Mouse (Mus musculus): ENCODE results near the gene Drap1.

The Drap1 gene

GRCm38 (mm10) chr19:5424782-5425741 lies at the start of gene Drap1, which contains the start of gene AI837181:
Gene Drap1 (minus strand): TSS chr19:5424979.
Gene AI837181 (plus strand): TSS chr19:5425144.
- CTCF ChIA-PET, result interaction anchor here in 3 of 4 experiments (0.5 to 3.7 kb wide), 22 partner anchors 8 to 717 kb away, joined by 3 to 21 read pairs (median 4); partner anchors contain the start of genes Mus81 (in 2 of the 3), Arl2 (in 1 of the 3), Ccdc85b (in 1 of the 3) and Cst6 (in 1 of the 3)
- POLR2A ChIA-PET, result interaction anchor here (0.6 to 4.7 kb wide), 128 partner anchors 8 to 1038 kb away, joined by 3 to 99 read pairs (median 4); partner anchors contain the start of genes Cfl1 (in 4 of the 4), Banf1 (in 3 of the 4), Ccdc85b (in 3 of the 4) and Eif1ad (in 3 of the 4)

GRCm38 (mm10) chr19:5473720-5474119 lies 48.9 kb upstream of the Drap1 start, which contains the start of gene Efemp2:
Gene Efemp2 (plus strand): TSS chr19:5473954.
- ChIA-PET POLR2A (interaction anchor here (0.5 to 28.9 kb wide), 18 partner anchors 10 to 373 kb away, joined by 3 to 735 read pairs (median 6); partner anchors contain the start of genes Mus81 (in 4 of the 4), Cfl1 (in 3 of the 4), Ccdc85b (in 2 of the 4) and Fibp (in 2 of the 4)), CTCF (interaction anchor here (0.7 to 3.3 kb wide), 10 partner anchors 10 to 240 kb away, joined by 3 to 21 read pairs (median 8); partner anchors contain the start of genes Mus81 (in 3 of the 4), Ap5b1 (in 1 of the 4) and Ccdc85b (in 1 of the 4))

GRCm38 (mm10) chr19:5472857-5473256 lies 48.1 kb upstream of the Drap1 start:
- ChIA-PET POLR2A (interaction anchor here in 3 of 4 experiments (0.7 to 28.9 kb wide), 12 partner anchors 9 to 176 kb away, joined by 3 to 735 read pairs (median 6); partner anchors contain the start of genes Cfl1 (in 3 of the 3), Mus81 (in 3 of the 3), Fibp (in 2 of the 3) and Ccdc85b (in 1 of the 3)), CTCF (interaction anchor here (0.8 to 3.3 kb wide), 8 partner anchors 9 to 95 kb away, joined by 3 to 21 read pairs (median 6); partner anchors contain the start of genes Mus81 (in 2 of the 4), Ap5b1 (in 1 of the 4) and Ccdc85b (in 1 of the 4))

GRCm38 (mm10) chr19:5471846-5472245 lies 47.1 kb upstream of the Drap1 start:
- ChIA-PET CTCF (interaction anchor here in 3 of 4 experiments (0.7 to 1.9 kb wide), 6 partner anchors 8 to 316 kb away, joined by 3 to 7 read pairs (median 3); partner anchors contain the start of genes Fibp (in 1 of the 3) and Mus81 (in 1 of the 3)), POLR2A (interaction anchor here in 3 of 4 experiments (0.7 to 28.9 kb wide), 9 partner anchors 14 to 574 kb away, joined by 3 to 735 read pairs (median 4); partner anchors contain the start of genes Ccdc85b (in 2 of the 3), Cfl1 (in 2 of the 3) and Mus81 (in 2 of the 3))

- ChIA-PET POLR2A (interaction anchor here (0.6 to 28.9 kb wide), 26 partner anchors 8 to 1007 kb away, joined by 3 to 735 read pairs (median 4); partner anchors contain the start of genes Mus81 (in 4 of the 4), Ccdc85b (in 3 of the 4), Cfl1 (in 3 of the 4) and Drap1 (in 3 of the 4)), CTCF (interaction anchor here in 3 of 4 experiments (0.6 to 10.5 kb wide), 6 partner anchors 11 to 319 kb away, joined by 4 to 118 read pairs (median 6); partner anchors contain the start of genes Mus81 (in 2 of the 3), Ccdc85b (in 1 of the 3) and Cfl1 (in 1 of the 3))
Observed at GRCm38 (mm10) chr19:5468374-5468773, 43.6 kb upstream of the Drap1 start, which contains the start of gene Ctsw. Gene Ctsw (minus strand): TSS chr19:5468507.

GRCm38 (mm10) chr19:5466916-5467500 lies 42.2 kb upstream of the Drap1 start:
- POLR2A ChIA-PET, result interaction anchor here in 3 of 4 experiments (0.7 to 28.9 kb wide), 9 partner anchors 10 to 167 kb away, joined by 3 to 735 read pairs (median 8); partner anchors contain the start of genes Ccdc85b (in 2 of the 3), Cfl1 (in 2 of the 3), Mus81 (in 2 of the 3) and Drap1 (in 1 of the 3)
- CTCF ChIA-PET, result interaction anchor here in 1 of 4 experiments (0.6 to 10.5 kb wide), 3 partner anchors 10 to 320 kb away, joined by 3 to 118 read pairs (median 10); partner anchors contain the start of genes Ccdc85b, Cfl1 and Mus81

GRCm38 (mm10) chr19:5465037-5465436 lies 40.3 kb upstream of the Drap1 start:
- CTCF ChIA-PET, result interaction anchor here (0.6 to 10.5 kb wide), 9 partner anchors 10 to 167 kb away, joined by 3 to 118 read pairs (median 8); partner anchors contain the start of genes Mus81 (in 3 of the 4), Ap5b1 (in 1 of the 4), Cfl1 (in 1 of the 4) and Efemp2 (in 1 of the 4)
- POLR2A ChIA-PET, result interaction anchor here in 3 of 4 experiments (0.6 to 28.9 kb wide), 12 partner anchors 8 to 57 kb away, joined by 3 to 735 read pairs (median 7); partner anchors contain the start of genes Mus81 (in 3 of the 3), Cfl1 (in 2 of the 3), AI837181 (in 1 of the 3) and Ccdc85b (in 1 of the 3)

GRCm38 (mm10) chr19:5463791-5464562 lies 39.2 kb upstream of the Drap1 start:
- POLR2A ChIA-PET, result interaction anchor here (0.5 to 28.9 kb wide), 57 partner anchors 10 to 986 kb away, joined by 3 to 735 read pairs (median 4); partner anchors contain the start of genes Mus81 (in 4 of the 4), Cfl1 (in 3 of the 4), Eif1ad (in 3 of the 4) and Drap1 (in 2 of the 4)

GRCm38 (mm10) chr19:5463212-5463611 lies 38.4 kb upstream of the Drap1 start:
- CTCF ChIA-PET, result interaction anchor here (0.6 to 10.5 kb wide), 51 partner anchors 9 to 409 kb away, joined by 3 to 118 read pairs (median 4); partner anchors contain the start of genes Mus81 (in 4 of the 4), AI837181 (in 1 of the 4), Ap5b1 (in 1 of the 4) and Cfl1 (in 1 of the 4)
- POLR2A ChIA-PET, result interaction anchor here (0.5 to 28.9 kb wide), 47 partner anchors 10 to 985 kb away, joined by 3 to 735 read pairs (median 4); partner anchors contain the start of genes Mus81 (in 4 of the 4), Cfl1 (in 3 of the 4), Drap1 (in 2 of the 4) and Efemp2 (in 2 of the 4)

More at GRCm38 (mm10) chr19:5463791-5464562, 39.2 kb upstream of the Drap1 start:
- CTCF ChIA-PET, result interaction anchor here (0.6 to 10.5 kb wide), 60 partner anchors 8 to 410 kb away, joined by 3 to 118 read pairs (median 4); partner anchors contain the start of genes Mus81 (in 4 of the 4), AI837181 (in 1 of the 4), Ap5b1 (in 1 of the 4) and Cfl1 (in 1 of the 4)

- POLR2A ChIA-PET, result interaction anchor here (1.0 to 28.9 kb wide), 13 partner anchors 9 to 166 kb away, joined by 3 to 735 read pairs (median 7); partner anchors contain the start of genes Mus81 (in 4 of the 4), Cfl1 (in 2 of the 4), Drap1 (in 2 of the 4) and AI837181 (in 1 of the 4)
Observed at GRCm38 (mm10) chr19:5461411-5461810, 36.6 kb upstream of the Drap1 start.

GRCm38 (mm10) chr19:5460465-5460911 lies 35.7 kb upstream of the Drap1 start, which contains the start of gene Fibp:
Gene Fibp (plus strand): TSS chr19:5460615.
- CTCF ChIA-PET, result interaction anchor here (0.5 to 10.5 kb wide), 16 partner anchors 9 to 326 kb away, joined by 3 to 118 read pairs (median 4); partner anchors contain the start of genes Mus81 (in 3 of the 4), Ap5b1 (in 1 of the 4) and Cfl1 (in 1 of the 4)
- POLR2A ChIA-PET, result interaction anchor here (0.5 to 28.9 kb wide), 46 partner anchors 8 to 804 kb away, joined by 3 to 735 read pairs (median 4); partner anchors contain the start of genes Mus81 (in 4 of the 4), Cfl1 (in 3 of the 4), AI837181 (in 2 of the 4) and Drap1 (in 2 of the 4)

More at GRCm38 (mm10) chr19:5461411-5461810, 36.6 kb upstream of the Drap1 start:
- CTCF ChIA-PET, result interaction anchor here in 2 of 4 experiments (2.2 to 10.5 kb wide), 2 partner anchors 27 kb away, joined by 13 to 118 read pairs; partner anchors contain the start of genes Mus81 (in 2 of the 2) and Cfl1 (in 1 of the 2)

GRCm38 (mm10) chr19:5459896-5460295 lies 35.1 kb upstream of the Drap1 start:
- POLR2A ChIA-PET, result interaction anchor here (0.7 to 28.9 kb wide), 37 partner anchors 8 to 625 kb away, joined by 3 to 735 read pairs (median 5); partner anchors contain the start of genes Mus81 (in 4 of the 4), Cfl1 (in 3 of the 4), AI837181 (in 2 of the 4) and Drap1 (in 2 of the 4)
- CTCF ChIA-PET, result interaction anchor here (0.5 to 10.5 kb wide), 13 partner anchors 10 to 327 kb away, joined by 3 to 118 read pairs (median 5); partner anchors contain the start of genes Mus81 (in 3 of the 4), Ap5b1 (in 1 of the 4) and Cfl1 (in 1 of the 4)

GRCm38 (mm10) chr19:5459019-5459418 lies 34.2 kb upstream of the Drap1 start:
- POLR2A ChIA-PET, result interaction anchor here in 3 of 4 experiments (0.9 to 28.9 kb wide), 11 partner anchors 9 to 92 kb away, joined by 3 to 735 read pairs (median 14); partner anchors contain the start of genes Cfl1 (in 3 of the 3), Mus81 (in 3 of the 3), Banf1 (in 1 of the 3) and Eif1ad (in 1 of the 3)
- CTCF ChIA-PET, result interaction anchor here in 3 of 4 experiments (1.9 to 10.5 kb wide), 4 partner anchors 29 to 51 kb away, joined by 8 to 118 read pairs (median 12); partner anchors contain the start of genes Mus81 (in 3 of the 3), Cfl1 (in 1 of the 3) and Snx32 (in 1 of the 3)

All from embryonic stem cell, embryonic (primary cell).